Mouse (Mus musculus) heart, postnatal 0 days (tissue): Measurements from ENCODE around the gene Selenot.

ENCODE experiments used
- CTCF ChIP-seq: IDR thresholded peaks from 2 replicates; pipeline ENCODE4 v1.5.1; 2016; ENCODE audit warnings: antibody characterized with exemption, control low read depth, low read depth
- EP300 ChIP-seq: IDR thresholded peaks from 2 replicates; pipeline ENCODE4 v1.6.1; 2016; ENCODE audit warnings: antibody characterized with exemption, low read depth

- TF ChIP-seq CTCF (no peak), EP300 (no peak)
Observed at GRCm38 (mm10) chr3:58536573-58536972, 39.9 kb upstream of the Selenot start.
